Mouse (Mus musculus) ES-Bruce4 (cell line): ENCODE measurements around the gene Mrps7. TPM values are rescaled to one million over a fixed set of nuclear protein-coding genes. Genes with fewer than 3 reads are reported as not detected.

Experiments
- H3K27ac ChIP-seq: 2 replicates; pipeline ENCODE4 v1.5.1; 2012; ENCODE audit warnings: low read length, inconsistent platforms; ENCODE audit not compliant: insufficient read depth
- H3K27me3 ChIP-seq: 2 replicates; pipeline ENCODE4 v1.6.1; 2012; ENCODE audit warnings: mild to moderate bottlenecking, low read length, inconsistent platforms; ENCODE audit not compliant: control insufficient read depth, poor library complexity, insufficient read depth, severe bottlenecking
- H3K36me3 ChIP-seq: 2 replicates; pipeline ENCODE4 v1.6.1; 2012; ENCODE audit warnings: inconsistent platforms, mild to moderate bottlenecking, low read length, moderate library complexity; ENCODE audit not compliant: control insufficient read depth, poor library complexity, insufficient read depth, severe bottlenecking
- H3K4me1 ChIP-seq: one replicate; pipeline ENCODE4 v1.8.1; 2011; ENCODE audit warnings: low read length; ENCODE audit not compliant: control insufficient read depth, insufficient read depth
- H3K4me3 ChIP-seq: 2 replicates; pipeline ENCODE4 v1.5.1; 2011; ENCODE audit warnings: low read depth, mild to moderate bottlenecking, low read length
- H3K9ac ChIP-seq: 2 replicates; pipeline ENCODE4 v1.6.1; 2012; ENCODE audit warnings: low read depth, mild to moderate bottlenecking, inconsistent platforms; ENCODE audit not compliant: poor library complexity, severe bottlenecking
- H3K9me3 ChIP-seq: replicated peaks from 2 replicates; pipeline ENCODE4 v1.6.1; 2012; ENCODE audit warnings: mild to moderate bottlenecking, low read length, inconsistent platforms; ENCODE audit not compliant: control insufficient read depth, poor library complexity, insufficient read depth, severe bottlenecking
- CTCF ChIP-seq: IDR thresholded peaks from one replicate; pipeline ENCODE4 v1.8.1; 2011; ENCODE audit warnings: low read depth, low read length
- EP300 ChIP-seq: IDR thresholded peaks from 2 replicates; pipeline ENCODE4 v1.6.1; 2011; ENCODE audit warnings: low read depth, low read length; ENCODE audit not compliant: insufficient read depth
- POLR2A ChIP-seq: IDR thresholded peaks from one replicate; pipeline ENCODE4 v1.8.1; 2011; ENCODE audit warnings: low read length; ENCODE audit not compliant: insufficient read depth
- polyA plus RNA-seq: library from polyadenylated mRNA; stranded (reverse); fragments of >200 nt; gene quantifications from 2 replicates; pipeline ENCODE4 v1.2.4, GENCODE M21; 2011; ENCODE audit warnings: low read depth; ENCODE audit not compliant: missing spikeins, insufficient read depth, insufficient read length

Mrps7 gene
- polyA plus RNA-seq, 1 experiment = 35.5 TPM

DNA sequence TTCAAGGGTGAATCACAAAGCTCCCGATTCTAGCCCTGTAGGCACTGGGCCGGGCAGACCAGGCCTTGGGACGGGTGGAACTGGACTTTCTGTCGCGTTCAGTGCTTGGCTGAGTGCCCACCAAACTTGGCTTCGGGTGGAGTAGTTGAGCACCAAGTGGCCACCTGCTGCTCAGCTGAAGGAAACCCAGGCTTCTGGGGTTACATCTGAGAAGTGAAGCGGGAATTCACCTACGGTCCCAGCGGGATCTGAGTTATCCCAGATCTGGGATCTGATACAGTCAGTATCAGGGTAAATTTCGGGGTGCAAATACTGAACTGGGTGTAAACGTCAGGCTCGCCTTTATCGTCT is 8.3 kb downstream of the Mrps7 start:
- Histone ChIP-seq H3K9ac (peak overlapping the region; percentile 88), H3K4me1 (peaks cover 5% of the 10 kb centered on the region), H3K27me3 (no peaks in the 10 kb centered on the region), H3K36me3 (peaks cover 18% of the 10 kb centered on the region), H3K27ac (peak overlapping the region; percentile 54), H3K4me3 (peak overlapping the region; percentile 89), H3K9me3 (no peaks in the 10 kb centered on the region)
- TF ChIP-seq EP300 (no peak), CTCF (no peak), POLR2A (no peak)

DNA sequence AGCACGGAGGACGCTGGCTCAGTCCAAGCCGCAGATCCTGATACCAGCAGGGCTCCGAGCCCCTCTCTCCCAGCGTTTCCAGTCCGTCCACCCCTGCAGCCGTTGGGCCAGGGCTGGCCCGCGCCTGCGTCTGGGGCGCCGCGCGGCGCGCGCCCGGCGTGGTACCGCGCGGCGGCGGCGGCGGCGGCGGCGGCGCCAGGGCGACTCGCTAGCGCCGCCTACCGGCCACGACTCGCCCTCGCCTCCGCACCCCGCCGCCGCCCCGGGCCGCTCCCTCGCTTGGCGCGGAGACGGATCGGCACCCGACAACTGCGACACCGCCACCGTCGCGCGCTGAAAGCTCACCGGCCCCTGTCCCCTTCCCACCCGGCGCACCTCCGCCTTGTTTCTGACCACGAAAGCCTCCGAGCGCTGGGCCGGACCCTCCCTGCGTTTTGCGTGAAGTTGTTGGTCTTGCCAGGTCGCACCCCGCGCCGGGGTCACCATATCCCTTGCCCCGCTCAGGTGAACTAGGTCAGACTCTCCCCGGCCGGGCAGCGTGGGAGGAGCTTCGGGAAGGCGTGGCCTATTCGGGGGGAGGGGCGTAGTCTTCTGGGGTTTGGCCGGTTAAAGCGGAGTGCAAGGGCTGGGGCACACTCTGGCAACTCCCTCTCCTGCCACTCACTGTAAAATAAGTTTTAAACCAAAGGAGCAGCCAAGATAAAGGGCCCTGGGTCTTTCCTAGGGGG is 8.8 kb downstream of the Mrps7 start, which contains the start of gene Mif4gd:
Mif4gd (minus strand) TSS at position 560 of the 728 bp plus-strand sequence.
- peaks cover 5% of the 10 kb centered on the region for H3K4me1 ChIP-seq
- peak within 1 kb of the TSS; percentile 88 for H3K9ac ChIP-seq
- peak within 1 kb of the TSS; percentile 80 for H3K27ac ChIP-seq
- peaks cover 14% of the 10 kb centered on the region for H3K36me3 ChIP-seq
- no peaks in the 10 kb centered on the region for H3K9me3 ChIP-seq
- peak; percentile 19 for TF ChIP-seq CTCF
- 0 out of 2 replicates have a peak, but pooled peaks have one; percentile 20 for TF ChIP-seq EP300
- TF ChIP-seq POLR2A = peak; percentile 83
- H3K27me3 ChIP-seq = no peaks in the 10 kb centered on the region
- peak within 1 kb of the TSS; percentile 90 for H3K4me3 ChIP-seq

DNA sequence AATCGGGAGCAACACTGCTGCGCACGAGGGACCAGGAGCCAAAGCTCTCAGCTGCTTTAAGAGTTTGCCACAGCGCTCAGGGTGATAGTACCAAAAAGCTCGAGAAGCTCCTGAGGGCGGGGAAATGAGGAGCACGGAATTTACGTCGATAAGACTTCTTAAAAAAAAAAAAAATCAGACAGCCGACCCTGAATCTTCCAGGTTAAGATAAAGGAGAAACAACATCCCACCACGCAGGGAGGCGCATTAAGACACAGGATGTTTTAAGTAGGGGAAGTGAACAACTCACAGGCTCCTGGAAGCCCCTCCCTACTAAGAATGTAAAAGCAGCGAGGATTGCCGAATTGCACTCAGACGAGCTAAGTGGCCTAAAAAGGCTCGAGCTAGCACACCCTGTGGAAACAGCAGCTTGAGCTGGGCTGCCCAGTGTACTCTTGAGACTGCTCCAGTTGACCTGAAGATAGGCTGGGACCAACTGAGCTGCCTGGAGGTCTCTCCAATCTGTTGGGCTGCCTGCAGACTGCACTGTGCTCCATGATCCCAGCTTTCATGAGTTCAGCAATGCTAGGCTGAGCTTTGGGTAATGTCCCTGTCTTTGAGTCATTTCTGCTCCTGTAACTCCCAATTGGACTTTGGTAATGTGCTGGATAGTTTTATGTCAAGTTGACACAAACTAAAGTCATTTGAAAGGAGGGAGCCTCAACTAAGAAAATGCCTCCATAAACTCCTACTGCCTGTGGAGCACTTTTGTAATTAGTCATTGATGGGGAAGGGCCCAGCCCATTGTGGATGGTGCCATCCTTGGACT is 9.6 kb downstream of the Mrps7 start:
- Histone ChIP-seq H3K9me3 (no peaks in the 10 kb centered on the region), H3K27ac (peak overlapping the region; percentile 77), H3K36me3 (0 out of 2 replicates have a peak, but pooled peaks cover 6% of the 10 kb centered on the region), H3K4me1 (peaks cover 5% of the 10 kb centered on the region), H3K27me3 (no peaks in the 10 kb centered on the region), H3K9ac (peak overlapping the region; percentile 88), H3K4me3 (peak overlapping the region; percentile 64)
- no peak for TF ChIP-seq EP300
- TF ChIP-seq POLR2A = no peak
- TF ChIP-seq CTCF = no peak

DNA sequence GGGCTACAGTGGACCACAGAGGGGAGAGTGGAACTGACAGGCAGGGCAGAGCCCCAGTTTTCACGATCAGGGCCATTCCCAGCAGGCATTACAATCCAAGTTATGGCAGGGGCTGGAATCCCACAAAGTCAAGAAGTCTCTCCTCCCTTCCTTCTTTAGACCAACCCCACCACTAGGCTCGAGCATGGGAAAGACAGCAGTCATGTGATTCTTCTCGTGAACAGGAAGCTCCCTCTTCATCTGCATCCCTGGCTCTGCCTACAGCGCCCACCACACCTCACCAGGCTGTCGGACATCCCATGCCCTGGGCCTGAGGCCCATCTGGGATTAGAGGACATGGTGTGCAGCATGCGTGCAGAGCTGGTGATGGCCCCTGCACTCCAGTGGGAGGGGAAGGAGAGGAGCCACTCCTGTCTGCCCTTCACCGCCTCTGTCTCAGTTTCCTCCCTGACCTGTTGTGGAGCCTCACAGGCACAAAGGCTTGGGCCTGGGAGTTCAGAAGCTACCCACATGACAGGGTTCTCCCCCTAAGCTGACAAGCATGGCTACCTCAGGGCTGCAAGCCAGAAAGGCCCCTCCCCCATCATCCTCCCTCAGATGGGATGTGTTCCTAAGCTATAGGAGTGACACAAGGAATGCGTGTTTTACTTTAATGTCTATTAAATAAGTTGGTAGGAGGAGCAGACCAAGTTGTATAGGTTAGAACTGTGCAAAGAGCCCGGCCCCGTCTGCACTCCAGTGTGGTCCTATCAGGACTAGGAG is 10.8 kb downstream of the Mrps7 start:
- Histone ChIP-seq H3K4me3 (0 out of 2 replicates have a peak overlapping the region, but pooled peaks have one; percentile 3), H3K4me1 (peaks cover 5% of the 10 kb centered on the region), H3K27me3 (no peaks in the 10 kb centered on the region), H3K9ac (peak overlapping the region; percentile 62), H3K36me3 (0 out of 2 replicates have a peak, but pooled peaks cover 6% of the 10 kb centered on the region), H3K27ac (peak overlapping the region; percentile 86), H3K9me3 (no peaks in the 10 kb centered on the region)
- 0 out of 2 replicates have a peak, but pooled peaks have one; percentile 3 for TF ChIP-seq EP300
- TF ChIP-seq POLR2A = peak; percentile 32
- no peak for TF ChIP-seq CTCF

DNA sequence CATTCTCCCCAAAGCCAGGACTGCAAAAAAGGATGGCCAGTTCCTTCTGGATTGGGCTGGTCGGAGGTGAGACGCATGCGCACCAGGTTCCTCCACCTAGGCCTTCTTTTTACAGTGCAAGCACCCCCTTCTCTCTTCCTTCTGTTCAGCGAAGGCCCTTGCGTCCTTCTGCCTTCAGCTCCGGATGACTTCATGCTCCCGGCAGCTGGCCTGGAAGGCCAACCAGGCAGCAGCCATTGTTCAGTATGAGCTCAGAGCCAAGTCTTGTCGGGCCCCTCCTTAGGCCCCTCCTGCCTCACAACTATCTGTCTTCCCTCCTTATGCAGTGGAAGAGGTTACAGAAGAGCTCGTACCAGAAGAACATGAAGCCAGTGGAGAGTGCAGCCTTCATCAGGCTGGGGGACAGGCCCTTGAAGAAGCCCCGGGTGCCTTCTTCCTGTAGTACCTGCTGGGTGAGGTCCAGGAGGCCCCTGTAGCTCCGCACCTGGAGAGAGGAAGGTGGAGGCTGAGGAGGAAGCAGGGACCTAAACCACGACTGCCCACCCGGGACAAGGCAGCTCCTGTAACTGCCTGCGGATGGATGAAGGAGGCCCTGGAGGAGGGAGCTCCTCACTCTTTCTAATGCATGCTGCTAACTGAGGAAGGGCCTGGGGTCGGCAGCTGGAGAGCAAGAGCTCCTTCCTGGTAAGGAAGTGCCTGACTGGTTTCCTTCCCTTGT is 11.5 kb downstream of the Mrps7 start:
- H3K27me3 ChIP-seq = no peaks in the 10 kb centered on the region
- peak overlapping the region; percentile 18 for H3K4me3 ChIP-seq
- H3K4me1 ChIP-seq = peaks cover 5% of the 10 kb centered on the region
- TF ChIP-seq EP300 (peak; percentile 66; the same call in 1 of the 2 replicates), POLR2A (no peak)
- peak overlapping the region; percentile 62 for H3K9ac ChIP-seq
- H3K36me3 ChIP-seq = 0 out of 2 replicates have a peak, but pooled peaks cover 6% of the 10 kb centered on the region
- no peaks in the 10 kb centered on the region for H3K9me3 ChIP-seq
- H3K27ac ChIP-seq = peak overlapping the region; percentile 86
